Mouse (Mus musculus): ENCODE results near the gene Creld1.

GRCm38 (mm10) chr6:113483729-113484128 lies 632 bp downstream of the Creld1 start:
- TF ChIP-seq GATA1 (IDR thresholded peaks at IDR 0.05; ENCODE audit: borderline replicate concordance, low read length) (no peak), FLI1 (IDR thresholded peaks at IDR 0.05; ENCODE audit: low read length) (no peak)

Data from megakaryocyte, embryonic 14.5 days (primary cell).